Mouse (Mus musculus) stomach, postnatal 0 days (tissue): ENCODE measurements around the gene Tgfbr2. TPM values are rescaled to one million over a fixed set of nuclear protein-coding genes. Genes with fewer than 3 reads are reported as not detected.
"Not testable (repeated sequence)": the region's sequence is repeated elsewhere in the genome, so short reads cannot be mapped to it uniquely, and the experiment has no call there.

ENCODE experiments used
- ATAC-seq: fragments of 200-750 bp; cut with Nextera tagmentation; 2 replicates; pipeline ENCODE4 v1.8.0; 2017; ENCODE audit not compliant: low FRiP score, low TSS enrichment
- DNase-seq: peaks from one replicate; pipeline ENCODE4 v3.0.0-alpha.2; 2016; ENCODE audit warnings: low spot score
- H3K27ac ChIP-seq: fragments of 300-500 bp; sonication (generic); replicated peaks from 2 replicates; pipeline ENCODE4 v1.5.1; 2014; ENCODE audit warnings: mild to moderate bottlenecking, control low read depth
- H3K27me3 ChIP-seq: fragments of 300-500 bp; sonication (generic); 2 replicates; pipeline ENCODE4 v1.6.1; 2014; ENCODE audit warnings: low read length; ENCODE audit not compliant: control insufficient read depth, insufficient read depth
- H3K36me3 ChIP-seq: fragments of 300-500 bp; sonication (generic); 2 replicates; pipeline ENCODE4 v1.6.1; 2014; ENCODE audit warnings: low read length, mixed read lengths; ENCODE audit not compliant: control insufficient read depth, insufficient read depth
- H3K4me1 ChIP-seq: fragments of 300-500 bp; sonication (generic); replicated peaks from 2 replicates; pipeline ENCODE4 v1.6.1; 2014; ENCODE audit warnings: antibody characterized with exemption; ENCODE audit not compliant: control insufficient read depth, insufficient read depth
- H3K4me2 ChIP-seq: fragments of 300-500 bp; sonication (generic); replicated peaks from 2 replicates; pipeline ENCODE4 v1.6.1; 2014; ENCODE audit warnings: low read depth, mild to moderate bottlenecking, control low read depth, moderate library complexity
- H3K4me3 ChIP-seq: fragments of 300-500 bp; sonication (generic); 2 replicates; pipeline ENCODE4 v1.5.1; 2014; ENCODE audit warnings: low read depth, low read length, control low read depth
- H3K9ac ChIP-seq: fragments of 300-500 bp; sonication (generic); 2 replicates; pipeline ENCODE4 v1.6.1; 2014; ENCODE audit warnings: mild to moderate bottlenecking, low read length, control low read depth, mixed read lengths
- H3K9me3 ChIP-seq: fragments of 300-500 bp; sonication (generic); 2 replicates; pipeline ENCODE4 v1.6.1; 2016; ENCODE audit warnings: low read length; ENCODE audit not compliant: control insufficient read depth
- CTCF ChIP-seq: IDR thresholded peaks from 2 replicates; pipeline ENCODE4 v1.5.1; 2016; ENCODE audit warnings: antibody characterized with exemption, low read depth, mild to moderate bottlenecking, moderate library complexity
- EP300 ChIP-seq: optimal IDR thresholded peaks from 2 replicates; pipeline ENCODE3; 2016; ENCODE audit warnings: antibody characterized with exemption
- WGBS: fragments of 180-500 bp; shearing (Covaris S2); extraction: QIAGEN DNeasy Blood & Tissue Kit; methylation state at CpG from one replicate; pipeline ENCODE4 v1.1.7; 2014; 5-methylcytosine and 5-hydroxymethylcytosine counted together
- polyA plus RNA-seq: library from polyadenylated mRNA; unstranded; fragments of >200 nt; fragmentation: Nextera tagmentation; extraction: Ambion mirVana; gene quantifications from 2 replicates; pipeline ENCODE4 v1.2.1, GENCODE M21; 2015

Gene Tgfbr2
- polyA plus RNA-seq, 1 experiment from 2014 or later, result 16.8 TPM

GRCm38 (mm10) chr9:116081781-116082180, 93.4 kb downstream of the Tgfbr2 start:
- TF ChIP-seq EP300 (no peak), CTCF (no peak)
- WGBS, result 81% methylated on average over 4 of the region's 4 CpGs

GRCm38 (mm10) chr9:116077419-116077818, 97.7 kb downstream of the Tgfbr2 start:
- ATAC-seq, result no peak
- TF ChIP-seq EP300, result no peak
- no peak for TF ChIP-seq CTCF
- no peaks in the 10 kb centered on the region for H3K36me3 ChIP-seq
- H3K4me1 ChIP-seq, result no peaks in the 10 kb centered on the region
- no peak overlapping the region for H3K9ac ChIP-seq
- no peak overlapping the region for H3K4me2 ChIP-seq
- DNase-seq, result no peak
- 92% methylated on average over 2 of the region's 2 CpGs for WGBS
- no peaks in the 10 kb centered on the region for H3K27me3 ChIP-seq
- no peak overlapping the region for H3K4me3 ChIP-seq
- no peak overlapping the region for H3K27ac ChIP-seq
- no peaks in the 10 kb centered on the region for H3K9me3 ChIP-seq

More at GRCm38 (mm10) chr9:116081781-116082180, 93.4 kb downstream of the Tgfbr2 start:
- Histone ChIP-seq H3K4me3 (no peak overlapping the region), H3K9me3 (no peaks in the 10 kb centered on the region), H3K4me2 (no peak overlapping the region), H3K9ac (no peak overlapping the region), H3K27me3 (no peaks in the 10 kb centered on the region), H3K36me3 (no peaks in the 10 kb centered on the region), H3K4me1 (no peaks in the 10 kb centered on the region), H3K27ac (no peak overlapping the region)
- DNase-seq (no peak), ATAC-seq (no peak)

GRCm38 (mm10) chr9:116076946-116077345, 98.2 kb downstream of the Tgfbr2 start:
- DNase-seq (no peak), ATAC-seq (no peak)
- TF ChIP-seq EP300, result no peak
- Histone ChIP-seq H3K36me3 (no peaks in the 10 kb centered on the region), H3K4me1 (no peaks in the 10 kb centered on the region), H3K4me3 (no peak overlapping the region), H3K27me3 (no peaks in the 10 kb centered on the region), H3K9ac (no peak overlapping the region), H3K27ac (no peak overlapping the region), H3K9me3 (no peaks in the 10 kb centered on the region), H3K4me2 (no peak overlapping the region)
- 59% methylated on average over 2 of the region's 2 CpGs for WGBS

GRCm38 (mm10) chr9:116076163-116076562, 99.0 kb downstream of the Tgfbr2 start:
- H3K4me2 ChIP-seq, result no peak overlapping the region
- 58% methylated on average over 4 of the region's 4 CpGs for WGBS
- H3K27me3 ChIP-seq, result no peaks in the 10 kb centered on the region
- no peak overlapping the region for H3K4me3 ChIP-seq
- H3K27ac ChIP-seq, result no peak overlapping the region
- DNase-seq (no peak), ATAC-seq (no peak)
- no peaks in the 10 kb centered on the region for H3K4me1 ChIP-seq
- TF ChIP-seq EP300 (no peak), CTCF (no peak)
- no peaks in the 10 kb centered on the region for H3K36me3 ChIP-seq
- H3K9ac ChIP-seq, result no peak overlapping the region
- H3K9me3 ChIP-seq, result no peaks in the 10 kb centered on the region

- not testable (repeated sequence) for H3K9me3 ChIP-seq, H3K36me3 ChIP-seq, ATAC-seq, H3K27ac ChIP-seq, H3K27me3 ChIP-seq, H3K4me3 ChIP-seq, H3K4me1 ChIP-seq, DNase-seq, H3K9ac ChIP-seq, H3K4me2 ChIP-seq
- WGBS, result 95% methylated on average over 1 of the region's 1 CpGs
Measured at GRCm38 (mm10) chr9:116071561-116071960, 103.6 kb downstream of the Tgfbr2 start.

GRCm38 (mm10) chr9:116064774-116065173, 110.4 kb downstream of the Tgfbr2 start:
- no peak for ATAC-seq
- H3K4me3 ChIP-seq, result no peak overlapping the region
- TF ChIP-seq CTCF, result no peak
- no peak for TF ChIP-seq EP300
- no peak for DNase-seq
- H3K9me3 ChIP-seq, result no peaks in the 10 kb centered on the region
- WGBS, result 84% methylated on average over 17 of the region's 17 CpGs
- H3K9ac ChIP-seq, result no peak overlapping the region
- no peaks in the 10 kb centered on the region for H3K4me1 ChIP-seq
- H3K4me2 ChIP-seq, result no peak overlapping the region
- no peak overlapping the region for H3K27ac ChIP-seq
- no peaks in the 10 kb centered on the region for H3K36me3 ChIP-seq
- no peaks in the 10 kb centered on the region for H3K27me3 ChIP-seq
